Mouse (Mus musculus) ovary, postnatal 14 days (tissue): ENCODE results near the gene Rapgef2.

Source experiments
- DNase-seq: peaks from one replicate; pipeline ENCODE4 v3.0.0; 2022; ENCODE audit warnings: low spot score

The Rapgef2 gene

GRCm38 (mm10) chr3:79283031-79283430 is 3.3 kb downstream of the Rapgef2 start:
- DNase-seq, result no peak

- DNase-seq, result no peak
These were observed 10.3 kb downstream of the Rapgef2 start for GRCm38 (mm10) chr3:79275856-79276645.

- DNase-seq, result no peak
These were observed 13.0 kb downstream of the Rapgef2 start for GRCm38 (mm10) chr3:79273350-79273749.

- DNase-seq, result no peak
These were observed 13.4 kb downstream of the Rapgef2 start for GRCm38 (mm10) chr3:79272939-79273338.

GRCm38 (mm10) chr3:79270980-79271555 is 15.2 kb downstream of the Rapgef2 start:
- no peak for DNase-seq

- no peak for DNase-seq
These were observed 16.4 kb downstream of the Rapgef2 start for GRCm38 (mm10) chr3:79269872-79270271.

GRCm38 (mm10) chr3:79266976-79267375 is 19.3 kb downstream of the Rapgef2 start:
- DNase-seq, result no peak

- DNase-seq, result no peak
These were observed 24.5 kb downstream of the Rapgef2 start for GRCm38 (mm10) chr3:79261816-79262316.

- DNase-seq, result no peak
These were observed 32.3 kb downstream of the Rapgef2 start for GRCm38 (mm10) chr3:79254023-79254422.

GRCm38 (mm10) chr3:79253416-79253815 is 32.9 kb downstream of the Rapgef2 start:
- DNase-seq, result no peak

- DNase-seq, result no peak
These were observed 33.4 kb downstream of the Rapgef2 start for GRCm38 (mm10) chr3:79252921-79253394.

GRCm38 (mm10) chr3:79249955-79250354 is 36.4 kb downstream of the Rapgef2 start:
- no peak for DNase-seq

GRCm38 (mm10) chr3:79248659-79249235 is 37.6 kb downstream of the Rapgef2 start:
- DNase-seq, result no peak

- no peak for DNase-seq
These were observed 38.1 kb downstream of the Rapgef2 start for GRCm38 (mm10) chr3:79248208-79248607.

GRCm38 (mm10) chr3:79244347-79244746 is 42.0 kb downstream of the Rapgef2 start:
- DNase-seq, result no peak

- no peak for DNase-seq
These were observed 43.2 kb downstream of the Rapgef2 start for GRCm38 (mm10) chr3:79242922-79243705.

GRCm38 (mm10) chr3:79242298-79242697 is 44.0 kb downstream of the Rapgef2 start:
- no peak for DNase-seq

GRCm38 (mm10) chr3:79239066-79239462 is 47.3 kb downstream of the Rapgef2 start:
- no peak for DNase-seq

- DNase-seq, result no peak
These were observed 47.8 kb downstream of the Rapgef2 start for GRCm38 (mm10) chr3:79238456-79239065.

GRCm38 (mm10) chr3:79237619-79238342 is 48.5 kb downstream of the Rapgef2 start:
- no peak for DNase-seq

GRCm38 (mm10) chr3:79234485-79234884 is 51.8 kb downstream of the Rapgef2 start:
- DNase-seq, result no peak
